9 mouse cellular contexts compared by ENCODE assay signal in genomic region chr10:122051831-122052230, GRCm38 (mm10). TPM values are rescaled to one million over a fixed set of nuclear protein-coding genes. Genes with fewer than 3 reads are reported as not detected.
DNase-seq lines count a peak whose midpoint lies in the region; ATAC-seq and TF ChIP-seq lines count a peak whose summit lies in the region.
"Had no signal": no experiment of that assay in that cellular context is flagged by ENCODE, and none has a peak within 500 bp of the region (broad histone marks: within the 10 kb centered on the region; RNA-seq: fewer than 3 reads in every experiment).

No protein-coding gene starts in this region.

- H3K9me3 ChIP-seq in liver, embryonic 12.5 days (replicated peaks), result no peaks in the 10 kb centered on the region
- H3K9me3 ChIP-seq in limb, embryonic 14.5 days (ENCODE audit: control insufficient read depth, low read length), result no peaks in the 10 kb centered on the region
- H3K9me3 ChIP-seq: heart, embryonic 13.5 days had no signal

- TF ChIP-seq POLR2A in bone marrow macrophage, adult 2 months (IDR thresholded peaks at IDR 0.05; ENCODE audit: borderline replicate concordance, low read depth, low read length), result no peak
- 0 out of 2 replicates have a peak, but pooled peaks have one; percentile 11 for TF ChIP-seq POLR2A in limb, embryonic 14.5 days (IDR thresholded peaks at IDR 0.05; ENCODE audit: borderline replicate concordance, extremely low read depth, insufficient read depth, insufficient read length)

- H3K9ac ChIP-seq in liver, embryonic 12.5 days, result no peak overlapping the region
- no peak overlapping the region for H3K9ac ChIP-seq in limb, embryonic 14.5 days (ENCODE audit: low read depth, low read length, severe bottlenecking)
- H3K9ac ChIP-seq: heart, embryonic 13.5 days had no signal

- ATAC-seq in liver, embryonic 12.5 days, result no peak
- ATAC-seq in inflammation-experienced regulatory T-cells, adult 6 months, result peak; percentile 70
- ATAC-seq in limb, embryonic 14.5 days (ENCODE audit: low FRiP score, low read depth), result no peak

- H3K4me2 ChIP-seq in liver, embryonic 12.5 days, result no peak overlapping the region
- H3K4me2 ChIP-seq in limb, embryonic 14.5 days (replicated peaks; ENCODE audit: low read depth, low read length, severe bottlenecking), result no peak overlapping the region
- H3K4me2 ChIP-seq: heart, embryonic 13.5 days had no signal

- no peak overlapping the region for H3K4me3 ChIP-seq in liver, embryonic 12.5 days
- no peak overlapping the region for H3K4me3 ChIP-seq in bone marrow macrophage, adult 2 months (ENCODE audit: insufficient read depth, low read length)
- H3K4me3 ChIP-seq in limb, embryonic 14.5 days (replicated peaks; ENCODE audit: low read length), result no peak overlapping the region
- H3K4me3 ChIP-seq: heart, embryonic 13.5 days had no signal

- H3K36me3 ChIP-seq in liver, embryonic 12.5 days, result no peaks in the 10 kb centered on the region
- H3K36me3 ChIP-seq in limb, embryonic 14.5 days (ENCODE audit: control insufficient read depth, insufficient read depth, low read length), result no peaks in the 10 kb centered on the region
- H3K36me3 ChIP-seq: heart, embryonic 13.5 days had no signal

- WGBS in liver, embryonic 12.5 days (ENCODE audit: insufficient replicate concordance), result 20% methylated on average over 6 of the region's 6 CpGs
- 36% methylated on average over 6 of the region's 6 CpGs for WGBS in limb, embryonic 14.5 days

- no peaks in the 10 kb centered on the region for H3K4me1 ChIP-seq in liver, embryonic 12.5 days
- peaks cover 2% of the 10 kb centered on the region for H3K4me1 ChIP-seq in bone marrow macrophage, adult 2 months (ENCODE audit: control insufficient read depth, insufficient read depth, low read length)
- no peaks in the 10 kb centered on the region; the same call in 1 of the 2 replicates for H3K4me1 ChIP-seq in limb, embryonic 14.5 days (ENCODE audit: control insufficient read depth, insufficient read depth, low read length)

- TF ChIP-seq CTCF in bone marrow macrophage, adult 2 months (IDR thresholded peaks at IDR 0.05; ENCODE audit: low read depth, low read length), result peak; percentile 100

- H3K27me3 ChIP-seq in liver, embryonic 12.5 days (replicated peaks), result peaks cover 18% of the 10 kb centered on the region
- no peaks in the 10 kb centered on the region for H3K27me3 ChIP-seq in limb, embryonic 14.5 days (ENCODE audit: control insufficient read depth, insufficient read depth, low read length)

- DNase-seq in liver, result peak; percentile 76
- DNase-seq in fibroblast of lung, adult 2 months (ENCODE audit: low read depth), result peak; percentile 58
- DNase-seq in limb, embryonic 14.5 days (ENCODE audit: low spot score), result peak; percentile 72
- peak; percentile 70 for DNase-seq in retina, adult 2 months (ENCODE audit: low read depth, low spot score)
- DNase-seq in thymus, postnatal 25 days, result peak; percentile 83

- H3K27ac ChIP-seq in liver, embryonic 12.5 days, result no peak overlapping the region
- H3K27ac ChIP-seq in bone marrow macrophage, adult 2 months (ENCODE audit: insufficient read depth, low read depth, low read length), result no peak overlapping the region
- H3K27ac ChIP-seq in limb, embryonic 14.5 days (replicated peaks; ENCODE audit: low read depth, low read length), result no peak overlapping the region
- H3K27ac ChIP-seq: heart, embryonic 13.5 days had no signal

RNA-seq across cellular contexts. Expression of gene Srgap1, which starts 4.7 kb away (rescaled TPM):
- 2.3 and 2.7 TPM in 2 replicates for polyA plus RNA-seq in liver, embryonic 12.5 days (2016; fragmentation: Nextera tagmentation; extraction: Ambion mirVana)
- polyA plus RNA-seq in bone marrow macrophage, adult 2 months (2012; ENCODE audit: insufficient read depth, insufficient read length, missing spikeins), result not detected in 2 replicates
- under 1 TPM in 1 of 3 experiments, not detected in 2; 0.09 TPM for polyA plus RNA-seq in inflammation-experienced regulatory T-cells, adult 6 months (2017; shearing (Covaris generic))
- 18.2 and 21.4 TPM in 2 replicates for polyA plus RNA-seq in limb, embryonic 14.5 days (2012; rRNA removed)
- 9.6 and 13.3 TPM in 2 replicates for polyA plus RNA-seq in limb, embryonic 14.5 days (2014; fragmentation: Nextera tagmentation; extraction: Ambion mirVana)

RNA-seq across cellular contexts. Expression of gene Rxylt1, which starts 45.3 kb away (rescaled TPM):
- polyA plus RNA-seq in liver, embryonic 12.5 days (2016; fragmentation: Nextera tagmentation; extraction: Ambion mirVana), result 20.1 and 21.5 TPM in 2 replicates
- 23.0 and 25.5 TPM in 2 replicates for polyA plus RNA-seq in bone marrow macrophage, adult 2 months (2012; ENCODE audit: insufficient read depth, insufficient read length, missing spikeins)
- polyA plus RNA-seq in inflammation-experienced regulatory T-cells, adult 6 months (2017; shearing (Covaris generic)), result 10 to 100 TPM; 11.9 to 19.1 (median 12.2) TPM
- polyA plus RNA-seq in limb, embryonic 14.5 days (2012; rRNA removed), result 18.1 and 25.5 TPM in 2 replicates
- 64.1 and 64.9 TPM in 2 replicates for polyA plus RNA-seq in limb, embryonic 14.5 days (2014; fragmentation: Nextera tagmentation; extraction: Ambion mirVana)
